Mouse (Mus musculus) thymus, postnatal 0 days (tissue): ENCODE data around the gene Pakap. TPM values are rescaled to one million over a fixed set of nuclear protein-coding genes. Genes with fewer than 3 reads are reported as not detected.

ENCODE experiments used
- DNase-seq: peaks from one replicate; pipeline ENCODE4 v3.0.0-alpha.2; 2015; ENCODE audit warnings: low spot score
- polyA plus RNA-seq: library from polyadenylated mRNA; unstranded; fragments of >200 nt; fragmentation: Nextera tagmentation; extraction: Ambion mirVana; gene quantifications from 2 replicates; pipeline ENCODE4 v1.2.1, GENCODE M21; 2015

The Pakap gene
- polyA plus RNA-seq, 1 experiment from 2014 or later = 10.0 TPM

GRCm38 (mm10) chr4:57797548-57798285 lies 229.7 kb downstream of the Pakap start:
- DNase-seq = no peak

- no peak for DNase-seq
Observed at GRCm38 (mm10) chr4:57798286-57799018, 230.5 kb downstream of the Pakap start.

- no peak for DNase-seq
Observed at GRCm38 (mm10) chr4:57799297-57799696, 231.3 kb downstream of the Pakap start.

GRCm38 (mm10) chr4:57801239-57801638 lies 233.3 kb downstream of the Pakap start:
- no peak for DNase-seq

GRCm38 (mm10) chr4:57801986-57802385 lies 234.0 kb downstream of the Pakap start:
- DNase-seq = no peak

- no peak for DNase-seq
Observed at GRCm38 (mm10) chr4:57802411-57802810, 234.4 kb downstream of the Pakap start.

- no peak for DNase-seq
Observed at GRCm38 (mm10) chr4:57804902-57805301, 236.9 kb downstream of the Pakap start.

- DNase-seq = no peak
Observed at GRCm38 (mm10) chr4:57809449-57809848, 241.5 kb downstream of the Pakap start.

GRCm38 (mm10) chr4:57812075-57812474 lies 244.1 kb downstream of the Pakap start:
- DNase-seq = peak; percentile 67

GRCm38 (mm10) chr4:57812916-57813575 lies 245.1 kb downstream of the Pakap start:
- DNase-seq = peak; percentile 30

- peak; percentile 91 for DNase-seq
Observed at GRCm38 (mm10) chr4:57813576-57813945, 245.6 kb downstream of the Pakap start.

GRCm38 (mm10) chr4:57815355-57815754 lies 247.4 kb downstream of the Pakap start:
- DNase-seq = no peak

- no peak for DNase-seq
Observed at GRCm38 (mm10) chr4:57816146-57816545, 248.2 kb downstream of the Pakap start.

- DNase-seq = no peak
Observed at GRCm38 (mm10) chr4:57820839-57821374, 252.9 kb downstream of the Pakap start.

GRCm38 (mm10) chr4:57821556-57822356 lies 253.8 kb downstream of the Pakap start:
- DNase-seq = no peak

- peak; percentile 51 for DNase-seq
Observed at GRCm38 (mm10) chr4:57822641-57823040, 254.7 kb downstream of the Pakap start.

- DNase-seq = no peak
Observed at GRCm38 (mm10) chr4:57824626-57825240, 256.8 kb downstream of the Pakap start.

GRCm38 (mm10) chr4:57826272-57826671 lies 258.3 kb downstream of the Pakap start:
- DNase-seq = no peak

GRCm38 (mm10) chr4:57829131-57829530 lies 261.2 kb downstream of the Pakap start:
- no peak for DNase-seq

- no peak for DNase-seq
Observed at GRCm38 (mm10) chr4:57829740-57830139, 261.8 kb downstream of the Pakap start.

GRCm38 (mm10) chr4:57832318-57832717 lies 264.3 kb downstream of the Pakap start:
- DNase-seq = peak; percentile 63
